Mouse (Mus musculus) cortical plate, adult 2 months (tissue): ENCODE measurements around the gene Btn2a2.

Experiments used
- CTCF ChIP-seq: fragments of 200-500 bp; IDR thresholded peaks from 2 replicates; pipeline ENCODE4 v1.5.1; 2011; ENCODE audit warnings: mild to moderate bottlenecking, control low read depth, low read length; ENCODE audit not compliant: insufficient read depth; ENCODE audit errors: extremely low read depth
- POLR2A ChIP-seq: fragments of 200-500 bp; IDR thresholded peaks from 2 replicates; pipeline ENCODE4 v1.6.1; 2011; ENCODE audit warnings: mild to moderate bottlenecking, low read length, control low read depth; ENCODE audit not compliant: insufficient read depth; ENCODE audit errors: extremely low read depth

DNA sequence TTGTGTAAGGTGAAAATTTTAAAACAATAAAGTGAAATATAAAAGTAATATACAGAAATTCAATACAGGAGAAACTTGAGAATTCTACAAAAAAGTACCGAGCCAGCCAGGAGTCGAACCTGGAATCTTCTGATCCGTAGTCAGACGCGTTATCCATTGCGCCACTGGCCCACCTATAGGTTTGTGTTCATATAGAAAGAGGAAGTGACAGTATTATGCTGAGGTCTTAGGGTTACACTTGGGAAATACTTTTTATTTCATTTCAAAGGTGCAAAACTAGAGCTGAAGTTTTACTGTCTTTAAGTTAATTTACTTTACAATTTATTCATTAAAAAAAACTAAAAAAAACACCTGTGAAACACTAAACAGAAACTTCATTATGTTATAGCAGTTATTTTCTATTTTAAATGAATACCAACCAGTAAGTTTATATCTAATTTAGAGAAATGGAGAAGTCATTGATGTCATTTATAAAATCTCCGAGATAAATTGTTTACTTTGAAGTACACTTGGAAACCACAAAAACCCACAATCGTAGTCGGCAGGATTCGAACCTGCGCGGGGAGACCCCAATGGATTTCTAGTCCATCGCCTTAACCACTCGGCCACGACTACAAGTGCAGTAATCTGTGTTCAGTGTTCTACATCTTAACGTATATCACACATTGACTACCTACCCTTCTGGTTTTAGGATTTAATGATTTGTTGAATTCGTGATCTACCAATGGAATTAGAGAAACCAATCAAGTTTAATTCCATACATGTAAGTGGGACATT lies 12.0 kb upstream of the Btn2a2 start:
- TF ChIP-seq POLR2A (no peak), CTCF (no peak)
